Mouse (Mus musculus) heart, embryonic 13.5 days (tissue): ENCODE measurements around the gene Ell2. TPM values are rescaled to one million over a fixed set of nuclear protein-coding genes. Genes with fewer than 3 reads are reported as not detected.

Experiments
- ATAC-seq: fragments of 200-750 bp; cut with Nextera tagmentation; 2 replicates; pipeline ENCODE4 v1.8.0; 2017; ENCODE audit warnings: moderate TSS enrichment; ENCODE audit not compliant: insufficient number of reproducible peaks, low FRiP score, low TSS enrichment; ENCODE audit errors: extremely low read depth
- H3K27ac ChIP-seq: fragments of 300-500 bp; sonication (generic); replicated peaks from 2 replicates; pipeline ENCODE4 v1.5.1; 2015; ENCODE audit warnings: moderate library complexity, mild to moderate bottlenecking, inconsistent platforms
- H3K27me3 ChIP-seq: fragments of 300-500 bp; sonication (generic); replicated peaks from 2 replicates; pipeline ENCODE4 v1.6.1; 2015; ENCODE audit warnings: mild to moderate bottlenecking, inconsistent platforms
- H3K36me3 ChIP-seq: fragments of 300-500 bp; sonication (generic); 2 replicates; pipeline ENCODE4 v1.6.1; 2015; ENCODE audit warnings: mild to moderate bottlenecking, inconsistent platforms
- H3K4me1 ChIP-seq: fragments of 300-500 bp; sonication (generic); 2 replicates; pipeline ENCODE4 v1.6.1; 2015; ENCODE audit warnings: inconsistent platforms
- H3K4me2 ChIP-seq: fragments of 300-500 bp; sonication (generic); 2 replicates; pipeline ENCODE4 v1.6.1; 2015; ENCODE audit warnings: inconsistent platforms, mild to moderate bottlenecking, moderate library complexity
- H3K4me3 ChIP-seq: fragments of 300-500 bp; sonication (generic); 2 replicates; pipeline ENCODE4 v1.5.1; 2015; ENCODE audit warnings: moderate library complexity, mild to moderate bottlenecking, inconsistent platforms
- H3K9ac ChIP-seq: fragments of 300-500 bp; sonication (generic); 2 replicates; pipeline ENCODE4 v1.6.1; 2015; ENCODE audit warnings: inconsistent platforms, mild to moderate bottlenecking, moderate library complexity
- H3K9me3 ChIP-seq: fragments of 300-500 bp; sonication (generic); 2 replicates; pipeline ENCODE4 v1.6.1; 2016; ENCODE audit warnings: inconsistent platforms
- WGBS: fragments of 180-500 bp; shearing (Covaris S2); methylation state at CpG from one replicate; pipeline ENCODE4 v1.1.7; 2015; ENCODE audit warnings: mixed read lengths; 5-methylcytosine and 5-hydroxymethylcytosine counted together
- polyA plus RNA-seq: library from polyadenylated mRNA; unstranded; fragments of >200 nt; fragmentation: Nextera tagmentation; extraction: Ambion mirVana; gene quantifications from 2 replicates; pipeline ENCODE4 v1.2.1, GENCODE M21; 2015

The Ell2 gene
- polyA plus RNA-seq, 1 experiment from 2014 or later: 4.8 TPM

- Histone ChIP-seq H3K9me3 (no peaks in the 10 kb centered on the region), H3K9ac (no peak overlapping the region), H3K27ac (no peak overlapping the region), H3K4me1 (no peaks in the 10 kb centered on the region), H3K36me3 (peaks cover 16% of the 10 kb centered on the region; the same call in 1 of the 2 replicates), H3K4me3 (no peak overlapping the region), H3K27me3 (no peaks in the 10 kb centered on the region), H3K4me2 (no peak overlapping the region)
- 77% methylated on average over 3 of the region's 3 CpGs for WGBS
- no peak for ATAC-seq
Measured at GRCm38 (mm10) chr13:75771984-75772730, 65.6 kb downstream of the Ell2 start.

- H3K4me3 ChIP-seq: no peak overlapping the region
- no peak overlapping the region for H3K4me2 ChIP-seq
- no peak overlapping the region for H3K27ac ChIP-seq
- H3K27me3 ChIP-seq: no peaks in the 10 kb centered on the region
- H3K36me3 ChIP-seq: peaks cover 8% of the 10 kb centered on the region; the same call in 1 of the 2 replicates
- ATAC-seq: no peak
- no peak overlapping the region for H3K9ac ChIP-seq
- H3K4me1 ChIP-seq: no peaks in the 10 kb centered on the region
- H3K9me3 ChIP-seq: no peaks in the 10 kb centered on the region
Measured at GRCm38 (mm10) chr13:75775961-75776360, 69.4 kb downstream of the Ell2 start.

- Histone ChIP-seq H3K9me3 (no peaks in the 10 kb centered on the region), H3K9ac (no peak overlapping the region), H3K27me3 (no peaks in the 10 kb centered on the region), H3K4me2 (no peak overlapping the region), H3K27ac (no peak overlapping the region), H3K4me3 (no peak overlapping the region), H3K36me3 (0 out of 2 replicates have a peak, but pooled peaks cover 5% of the 10 kb centered on the region), H3K4me1 (no peaks in the 10 kb centered on the region)
- 75% methylated on average over 1 of the region's 1 CpGs for WGBS
- ATAC-seq: no peak
Measured at GRCm38 (mm10) chr13:75776692-75777091, 70.1 kb downstream of the Ell2 start.

GRCm38 (mm10) chr13:75778156-75778555 lies 71.6 kb downstream of the Ell2 start:
- no peaks in the 10 kb centered on the region for H3K27me3 ChIP-seq
- H3K27ac ChIP-seq: no peak overlapping the region
- no peak overlapping the region for H3K4me3 ChIP-seq
- WGBS: 78% methylated on average over 6 of the region's 6 CpGs
- 0 out of 2 replicates have a peak, but pooled peaks cover 5% of the 10 kb centered on the region for H3K36me3 ChIP-seq
- no peak for ATAC-seq
- no peak overlapping the region for H3K4me2 ChIP-seq
- no peaks in the 10 kb centered on the region for H3K9me3 ChIP-seq
- H3K4me1 ChIP-seq: no peaks in the 10 kb centered on the region
- no peak overlapping the region for H3K9ac ChIP-seq

- no peaks in the 10 kb centered on the region for H3K27me3 ChIP-seq
- 0 out of 2 replicates have a peak, but pooled peaks cover 5% of the 10 kb centered on the region for H3K36me3 ChIP-seq
- H3K4me2 ChIP-seq: no peak overlapping the region
- no peak overlapping the region for H3K9ac ChIP-seq
- H3K4me1 ChIP-seq: no peaks in the 10 kb centered on the region
- no peak overlapping the region for H3K27ac ChIP-seq
- ATAC-seq: no peak
- no peak overlapping the region for H3K4me3 ChIP-seq
- WGBS: 93% methylated on average over 2 of the region's 2 CpGs
- no peaks in the 10 kb centered on the region for H3K9me3 ChIP-seq
Measured at GRCm38 (mm10) chr13:75779169-75779568, 72.6 kb downstream of the Ell2 start.

GRCm38 (mm10) chr13:75780096-75780495 lies 73.5 kb downstream of the Ell2 start:
- no peak overlapping the region for H3K4me3 ChIP-seq
- H3K36me3 ChIP-seq: no peaks in the 10 kb centered on the region
- no peaks in the 10 kb centered on the region for H3K27me3 ChIP-seq
- H3K9ac ChIP-seq: no peak overlapping the region
- no peak overlapping the region for H3K27ac ChIP-seq
- H3K4me1 ChIP-seq: no peaks in the 10 kb centered on the region
- 74% methylated on average over 2 of the region's 2 CpGs for WGBS
- no peak for ATAC-seq
- no peaks in the 10 kb centered on the region for H3K9me3 ChIP-seq
- no peak overlapping the region for H3K4me2 ChIP-seq

GRCm38 (mm10) chr13:75785726-75786125 lies 79.2 kb downstream of the Ell2 start:
- Histone ChIP-seq H3K4me1 (no peaks in the 10 kb centered on the region), H3K4me3 (no peak overlapping the region), H3K9me3 (no peaks in the 10 kb centered on the region), H3K4me2 (no peak overlapping the region), H3K36me3 (no peaks in the 10 kb centered on the region), H3K27me3 (no peaks in the 10 kb centered on the region), H3K9ac (no peak overlapping the region), H3K27ac (no peak overlapping the region)
- 59% methylated on average over 4 of the region's 4 CpGs for WGBS
- ATAC-seq: no peak

GRCm38 (mm10) chr13:75786264-75786663 lies 79.7 kb downstream of the Ell2 start:
- WGBS: 77% methylated on average over 11 of the region's 11 CpGs
- H3K9me3 ChIP-seq: no peaks in the 10 kb centered on the region
- no peak overlapping the region for H3K4me3 ChIP-seq
- no peak overlapping the region for H3K4me2 ChIP-seq
- no peak overlapping the region for H3K27ac ChIP-seq
- ATAC-seq: no peak
- H3K27me3 ChIP-seq: no peaks in the 10 kb centered on the region
- peaks cover 4% of the 10 kb centered on the region; the same call in 1 of the 2 replicates for H3K4me1 ChIP-seq
- H3K36me3 ChIP-seq: no peaks in the 10 kb centered on the region
- no peak overlapping the region for H3K9ac ChIP-seq

- no peak for ATAC-seq
- Histone ChIP-seq H3K4me3 (no peak overlapping the region), H3K4me1 (peaks cover 4% of the 10 kb centered on the region; the same call in 1 of the 2 replicates), H3K9me3 (no peaks in the 10 kb centered on the region), H3K36me3 (no peaks in the 10 kb centered on the region), H3K4me2 (no peak overlapping the region), H3K27me3 (no peaks in the 10 kb centered on the region), H3K9ac (no peak overlapping the region), H3K27ac (no peak overlapping the region)
- 86% methylated on average over 3 of the region's 3 CpGs for WGBS
Measured at GRCm38 (mm10) chr13:75787364-75787763, 80.8 kb downstream of the Ell2 start.

GRCm38 (mm10) chr13:75788178-75788577 lies 81.6 kb downstream of the Ell2 start:
- Histone ChIP-seq H3K36me3 (no peaks in the 10 kb centered on the region), H3K4me1 (peaks cover 4% of the 10 kb centered on the region; the same call in 1 of the 2 replicates), H3K4me3 (no peak overlapping the region), H3K9ac (no peak overlapping the region), H3K27me3 (no peaks in the 10 kb centered on the region), H3K4me2 (no peak overlapping the region), H3K9me3 (no peaks in the 10 kb centered on the region), H3K27ac (no peak overlapping the region)
- no peak for ATAC-seq
- WGBS: 80% methylated on average over 4 of the region's 4 CpGs

- no peak overlapping the region for H3K9ac ChIP-seq
- no peaks in the 10 kb centered on the region for H3K27me3 ChIP-seq
- no peaks in the 10 kb centered on the region for H3K36me3 ChIP-seq
- H3K4me1 ChIP-seq: peaks cover 4% of the 10 kb centered on the region; the same call in 1 of the 2 replicates
- no peaks in the 10 kb centered on the region for H3K9me3 ChIP-seq
- no peak overlapping the region for H3K4me2 ChIP-seq
- no peak overlapping the region for H3K4me3 ChIP-seq
- no peak for ATAC-seq
- WGBS: 87% methylated on average over 2 of the region's 2 CpGs
- H3K27ac ChIP-seq: no peak overlapping the region
Measured at GRCm38 (mm10) chr13:75789061-75789834, 82.7 kb downstream of the Ell2 start.
